Mouse (Mus musculus): ENCODE measurements around the gene Phf20.

Gene Phf20

GRCm38 (mm10) chr2:156263204-156263893 is 67.1 kb downstream of the Phf20 start:
- no peak for DNase-seq (ENCODE audit: low read depth, low spot score)

- DNase-seq (ENCODE audit: low read depth, low spot score), result peak; percentile 4
These were observed 71.4 kb downstream of the Phf20 start for GRCm38 (mm10) chr2:156267636-156268035.

DNA sequence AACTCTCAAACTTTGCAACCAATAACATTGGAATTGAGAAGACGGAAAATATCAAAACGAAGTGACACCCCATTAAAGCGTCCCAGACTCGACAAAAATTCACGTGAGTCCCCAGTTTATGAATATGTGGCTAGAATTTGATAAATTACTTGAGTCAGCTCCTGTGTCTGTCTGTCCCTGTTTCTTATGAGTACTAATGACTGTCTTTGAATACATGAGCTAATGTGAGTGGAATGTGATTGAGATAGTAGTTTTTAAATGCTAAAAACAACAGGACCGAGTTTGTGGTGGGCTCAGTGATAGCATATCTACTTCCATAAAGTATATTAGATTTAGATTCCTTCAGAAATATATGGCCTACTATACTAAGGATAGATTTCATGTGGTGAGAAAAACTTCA is 76.3 kb downstream of the Phf20 start:
- no peak for DNase-seq (ENCODE audit: low read depth, low spot score)

DNA sequence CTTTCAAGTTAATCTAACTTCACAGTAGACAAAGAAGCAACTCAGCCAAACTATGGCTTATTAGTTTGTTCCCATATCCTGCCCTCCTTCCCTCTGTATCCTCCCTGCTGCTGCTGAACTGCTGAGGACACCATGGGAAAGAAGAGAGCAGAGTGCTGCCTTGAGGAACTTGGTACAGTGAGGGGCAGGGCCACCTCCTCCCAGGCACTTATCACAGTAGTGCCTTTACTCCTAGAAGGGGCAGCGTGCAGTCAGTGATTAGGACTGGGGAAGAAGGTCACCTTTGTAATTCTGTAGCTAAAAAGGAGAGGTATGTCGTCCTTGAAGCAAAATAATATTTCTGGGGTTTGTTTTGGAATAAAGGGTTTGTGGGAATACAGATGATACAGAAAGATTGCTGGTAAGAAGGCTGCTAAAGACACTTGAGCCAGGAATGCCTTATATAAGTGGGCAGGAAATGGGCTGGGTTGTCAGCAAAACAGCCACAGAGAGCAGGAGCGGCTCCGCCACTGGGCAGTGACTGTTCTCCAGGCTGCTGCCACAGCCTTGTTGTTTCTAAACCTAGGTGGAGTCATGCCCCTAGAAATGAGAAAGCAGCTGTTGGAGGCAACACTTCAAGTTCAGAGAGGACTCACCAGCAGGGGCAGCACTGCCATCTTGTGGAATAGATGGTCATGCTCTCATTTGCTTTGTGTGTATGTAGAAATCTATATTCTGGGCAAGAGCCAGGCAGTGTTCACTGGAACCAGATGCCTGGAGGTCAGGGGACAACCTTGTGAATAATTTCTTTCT is 82.2 kb downstream of the Phf20 start:
- peak; percentile 85 for DNase-seq (ENCODE audit: low read depth, low spot score)

GRCm38 (mm10) chr2:156281227-156281626 is 85.0 kb downstream of the Phf20 start:
- no peak for DNase-seq (ENCODE audit: low read depth, low spot score)

GRCm38 (mm10) chr2:156285161-156285560 is 88.9 kb downstream of the Phf20 start:
- DNase-seq (ENCODE audit: low read depth, low spot score), result no peak

DNA sequence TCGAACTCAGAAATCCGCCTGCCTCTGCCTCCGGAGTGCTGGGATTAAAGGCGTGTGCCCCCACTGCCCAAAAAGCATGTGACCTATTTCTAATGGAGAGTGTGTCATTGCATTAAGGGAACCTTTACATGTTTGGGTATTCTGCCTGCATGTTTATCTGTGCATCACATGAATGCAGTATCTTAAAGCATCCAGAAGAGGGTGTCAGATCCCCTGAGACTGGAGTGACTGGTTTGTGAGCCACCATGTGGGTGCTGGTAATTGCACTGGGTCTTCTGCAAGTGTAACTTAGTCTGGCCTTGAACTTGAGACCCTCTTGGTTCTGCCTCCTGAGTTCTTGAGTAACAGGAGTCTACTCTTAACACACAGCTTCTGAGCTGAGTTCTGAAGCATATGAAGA is 90.5 kb downstream of the Phf20 start:
- DNase-seq (ENCODE audit: low read depth, low spot score), result peak; percentile 34

GRCm38 (mm10) chr2:156288222-156288621 is 92.0 kb downstream of the Phf20 start:
- DNase-seq (ENCODE audit: low read depth, low spot score), result no peak

GRCm38 (mm10) chr2:156289552-156290160 is 93.4 kb downstream of the Phf20 start:
- DNase-seq (ENCODE audit: low read depth, low spot score), result peak; percentile 54

- DNase-seq (ENCODE audit: low read depth, low spot score), result no peak
These were observed 95.7 kb downstream of the Phf20 start for GRCm38 (mm10) chr2:156291998-156292397.

- no peak for DNase-seq (ENCODE audit: low read depth, low spot score)
These were observed 99.4 kb downstream of the Phf20 start for GRCm38 (mm10) chr2:156295601-156296063.

GRCm38 (mm10) chr2:156296190-156296589 is 99.9 kb downstream of the Phf20 start:
- DNase-seq (ENCODE audit: low read depth, low spot score), result no peak

DNA sequence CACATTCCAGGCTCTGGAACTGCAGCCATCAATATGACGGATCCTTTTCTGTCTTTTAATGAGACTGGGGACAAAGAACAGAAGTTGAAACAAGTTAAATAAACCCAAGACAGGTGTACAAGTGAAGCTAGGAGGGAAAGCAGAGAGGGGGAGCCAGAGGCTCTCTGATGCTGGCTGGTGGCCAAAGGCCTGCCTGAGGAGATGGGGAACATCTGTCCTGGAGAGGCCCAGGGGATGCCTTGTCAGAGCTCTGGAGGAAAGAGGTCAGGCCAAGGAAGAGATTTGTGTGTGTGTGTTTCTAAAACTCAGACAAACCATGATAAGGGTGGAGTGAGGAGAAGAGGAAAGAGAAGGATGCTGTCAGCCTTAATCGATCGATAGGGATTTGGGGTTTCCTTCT is 101.4 kb downstream of the Phf20 start:
- DNase-seq (ENCODE audit: low read depth, low spot score), result no peak

- no peak for DNase-seq (ENCODE audit: low read depth, low spot score)
These were observed 102.2 kb downstream of the Phf20 start for GRCm38 (mm10) chr2:156298458-156298857.

- DNase-seq (ENCODE audit: low read depth, low spot score), result no peak
These were observed 105.8 kb downstream of the Phf20 start for GRCm38 (mm10) chr2:156302063-156302462.

DNA sequence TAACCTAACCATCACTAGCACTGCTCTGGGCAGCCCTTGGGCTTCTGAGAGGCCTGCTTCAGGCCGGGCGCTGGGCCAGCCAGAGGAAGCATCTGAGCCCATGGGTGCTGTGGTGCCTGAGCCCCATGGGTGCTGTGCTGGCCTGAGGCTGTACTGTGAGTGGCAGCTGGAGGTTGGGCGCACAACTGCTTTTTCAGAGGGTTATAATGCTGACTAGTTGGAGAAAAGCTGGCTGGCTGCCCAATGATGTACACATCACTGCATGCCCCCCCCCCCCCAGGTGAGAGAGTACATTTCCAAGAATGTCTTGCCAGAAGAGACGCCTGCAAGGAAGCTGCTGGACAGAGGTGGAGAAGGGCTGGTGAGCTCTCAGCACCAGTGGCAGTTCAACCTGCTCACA is 108.1 kb downstream of the Phf20 start:
- no peak for DNase-seq (ENCODE audit: low read depth, low spot score)

GRCm38 (mm10) chr2:156305818-156306217 is 109.6 kb downstream of the Phf20 start:
- peak; percentile 71 for DNase-seq (ENCODE audit: low read depth, low spot score)

- peak; percentile 35 for DNase-seq (ENCODE audit: low read depth, low spot score)
These were observed 111.0 kb downstream of the Phf20 start for GRCm38 (mm10) chr2:156307261-156307660.

DNA sequence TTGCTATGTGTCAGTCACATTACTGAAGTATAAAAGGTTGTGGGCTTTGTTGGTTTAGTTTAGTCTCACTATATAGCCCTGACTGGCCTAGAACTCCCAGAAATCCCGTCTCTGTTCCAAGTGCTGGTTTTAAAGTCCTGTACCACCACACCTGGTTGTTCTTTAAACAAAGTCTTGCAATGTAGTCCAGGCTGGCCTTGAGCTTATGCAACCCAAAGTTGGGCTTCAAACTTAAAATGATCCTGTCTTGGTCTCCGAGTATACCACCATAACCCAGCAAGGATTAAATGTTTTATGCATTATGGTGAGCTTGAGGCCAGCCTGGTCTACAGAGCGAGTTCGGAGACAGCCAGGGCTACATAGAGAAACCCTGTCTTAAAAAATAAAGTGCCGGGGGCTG is 113.7 kb downstream of the Phf20 start:
- DNase-seq (ENCODE audit: low read depth, low spot score), result no peak

GRCm38 (mm10) chr2:156310455-156310854 is 114.2 kb downstream of the Phf20 start:
- no peak for DNase-seq (ENCODE audit: low read depth, low spot score)

DNA sequence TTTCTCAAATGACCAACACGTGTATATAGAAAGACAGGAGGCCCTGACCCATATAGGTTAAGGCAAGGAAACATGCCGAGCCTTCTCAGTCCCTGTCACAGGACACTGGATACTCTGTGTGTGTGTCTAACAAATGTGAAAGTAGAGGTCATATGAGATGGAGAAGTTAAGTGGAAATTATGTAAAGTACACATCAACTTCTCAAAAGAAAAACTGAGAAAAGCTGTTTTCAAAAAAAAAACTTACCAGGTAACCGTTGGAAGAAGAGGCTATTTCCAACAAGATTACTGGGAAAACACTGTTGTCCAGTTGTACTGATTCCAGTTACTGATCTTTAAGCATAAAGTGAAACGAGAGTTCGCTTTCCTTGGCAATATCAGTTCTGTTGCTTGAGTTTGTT is 114.7 kb downstream of the Phf20 start:
- no peak for DNase-seq (ENCODE audit: low read depth, low spot score)

DNA sequence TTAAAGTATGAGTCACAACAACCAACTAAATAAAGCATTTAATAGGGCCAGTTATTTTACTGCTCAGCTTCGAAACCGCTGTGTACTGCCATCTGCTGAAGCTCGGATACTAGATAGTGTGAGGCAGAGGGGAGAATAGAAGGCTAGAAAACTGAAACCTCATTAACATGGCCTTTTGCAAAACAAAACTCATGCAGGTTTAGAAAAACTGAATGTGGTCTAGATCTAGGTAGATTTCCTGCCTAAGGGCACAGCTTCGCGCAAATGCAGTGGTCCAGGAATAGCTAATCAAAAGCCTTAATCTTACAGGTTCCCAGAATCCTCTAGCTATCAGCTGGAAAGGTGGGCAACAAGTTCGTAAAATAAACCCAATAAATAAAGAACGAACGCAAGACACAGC is 115.2 kb downstream of the Phf20 start:
- no peak for DNase-seq (ENCODE audit: low read depth, low spot score)
